In the genomic region with DNA sequence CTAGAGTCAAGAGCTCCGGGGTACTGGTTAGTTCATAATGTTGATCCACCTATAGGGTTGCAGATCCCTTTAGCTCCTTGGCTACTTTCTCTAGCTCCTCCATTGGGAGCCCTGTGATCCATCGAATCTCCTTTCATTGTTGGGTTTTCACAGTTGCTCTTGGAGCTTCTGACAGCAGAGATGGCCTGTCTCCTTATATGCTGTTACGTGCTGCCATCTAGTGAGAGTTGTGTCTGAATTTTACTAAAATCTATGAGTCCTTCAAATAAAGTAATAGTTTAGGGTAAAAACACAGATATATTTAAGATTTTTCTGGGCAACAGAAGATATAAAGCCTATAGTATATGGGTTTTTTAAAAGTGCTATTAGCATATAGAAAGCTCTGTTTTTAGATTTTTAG, we compare ENCODE assay signal across 7 mouse cellular contexts. TPM values are rescaled to one million over a fixed set of nuclear protein-coding genes. Genes with fewer than 3 reads are reported as not detected.
A peak's percentile ranks its signal among the peaks of the same experiment; 100 is the strongest.
DNase-seq lines count a peak whose midpoint lies in the region; ATAC-seq and TF ChIP-seq lines count a peak whose summit lies in the region.
"Not testable (repeated sequence)": the region's sequence is repeated elsewhere in the genome, so short reads cannot be mapped to it uniquely, and the experiment has no call there.

No protein-coding gene starts in this region.

- not testable (repeated sequence) for H3K36me3 ChIP-seq in heart, adult 2 months (ENCODE audit: control insufficient read depth, insufficient read depth, low read length); liver, adult 2 months (ENCODE audit: control insufficient read depth, insufficient read depth, low read length)

- intact Hi-C loops in heart, adult 2 months (cut with DNase I), result loop anchor here (1.0 to 5.0 kb wide), 3 partner anchors 44 to 220 kb away; no protein-coding TSS in a partner anchor

- TF ChIP-seq CTCF in heart, adult 2 months (IDR thresholded peaks at IDR 0.05), result peak; percentile 64
- TF ChIP-seq CTCF in liver, adult 2 months (IDR thresholded peaks at IDR 0.05; ENCODE audit: low read depth, low read length), result peak; percentile 33; the same call in 1 of the 2 replicates

- not testable (repeated sequence) for TF ChIP-seq EP300 in heart, adult 2 months (IDR thresholded peaks at IDR 0.05; ENCODE audit: insufficient read depth, low read depth, low read length)

- H3K79me2 ChIP-seq in heart, adult 2 months (replicated peaks; ENCODE audit: control insufficient read depth, insufficient read depth, low read length); liver, adult 2 months (ENCODE audit: control insufficient read depth, insufficient read depth, low read length): not testable (repeated sequence)

- not testable (repeated sequence) for H3K27ac ChIP-seq in heart, adult 2 months; liver, adult 2 months (replicated peaks; ENCODE audit: insufficient read depth, low read depth, low read length)

- H3K27me3 ChIP-seq in heart, adult 2 months (ENCODE audit: control insufficient read depth, insufficient read depth, low read length); liver, adult 2 months (ENCODE audit: control insufficient read depth, insufficient read depth, low read length): not testable (repeated sequence)

- not testable (repeated sequence) for H3K4me1 ChIP-seq in heart, adult 2 months (ENCODE audit: control insufficient read depth, insufficient read depth, low read length); liver, adult 2 months (ENCODE audit: control insufficient read depth, insufficient read depth, low read length)

- not testable (repeated sequence) for H3K4me3 ChIP-seq in heart, adult 2 months; liver, adult 2 months (ENCODE audit: insufficient read depth, low read depth, low read length)

- DNase-seq in T-cell, adult 2 months (ENCODE audit: low spot score), result peak; percentile 12
- peak; percentile 56 for DNase-seq in embryo, embryonic 10.5 days (ENCODE audit: low spot score)
- not testable (repeated sequence) for DNase-seq in heart, adult 2 months
- DNase-seq in kidney, postnatal 14 days, result peak; percentile 43
- peak; percentile 62 for DNase-seq in liver, adult 2 months (ENCODE audit: extremely low read depth, low read depth, low spot score)
- DNase-seq in retina, adult 2 months (ENCODE audit: low read depth, low spot score), result peak; percentile 33

- not testable (repeated sequence) for TF ChIP-seq POLR2A in heart, adult 2 months (IDR thresholded peaks at IDR 0.05; ENCODE audit: insufficient read depth, low read depth, low read length); liver, adult 2 months (IDR thresholded peaks at IDR 0.05; ENCODE audit: extremely low read depth, insufficient read depth, low read length)

- ATAC-seq in cerebellum, adult (ENCODE audit: insufficient number of reproducible peaks, low FRiP score, low TSS enrichment), result peak; percentile 58; the same call in 1 of the 2 replicates

- not testable (repeated sequence) for H3K9ac ChIP-seq in heart, adult 2 months (ENCODE audit: low read depth, low read length); liver, adult 2 months (ENCODE audit: low read depth, low read length)

- WGBS in heart, adult 2 months, result 52% methylated on average over 3 of the region's 3 CpGs
- 33% methylated on average over 2 of the region's 3 CpGs for WGBS in liver, adult 2 months

RNA-seq across cellular contexts. Expression of gene Tapt1, which starts 42.1 kb away (rescaled TPM):
- total RNA-seq in heart, adult 2 months (2021), result 10 to 100 TPM; 19.2 to 21.1 TPM
- 18.7 and 41.4 TPM in 2 replicates for polyA plus RNA-seq in heart, adult 2 months (2012; rRNA removed)
- 63.5 and 68.6 TPM in 2 replicates for total RNA-seq in liver, adult 2 months (2014; rRNA removed)
- polyA plus RNA-seq in liver, adult 2 months (2012; rRNA removed), result 34.8 and 35.8 TPM in 2 replicates
